Mouse (Mus musculus): ENCODE data around the gene Rfx8.
"Not testable (repeated sequence)": the region's sequence is repeated elsewhere in the genome, so short reads cannot be mapped to it uniquely, and the experiment has no call there.

Gene Rfx8

DNA sequence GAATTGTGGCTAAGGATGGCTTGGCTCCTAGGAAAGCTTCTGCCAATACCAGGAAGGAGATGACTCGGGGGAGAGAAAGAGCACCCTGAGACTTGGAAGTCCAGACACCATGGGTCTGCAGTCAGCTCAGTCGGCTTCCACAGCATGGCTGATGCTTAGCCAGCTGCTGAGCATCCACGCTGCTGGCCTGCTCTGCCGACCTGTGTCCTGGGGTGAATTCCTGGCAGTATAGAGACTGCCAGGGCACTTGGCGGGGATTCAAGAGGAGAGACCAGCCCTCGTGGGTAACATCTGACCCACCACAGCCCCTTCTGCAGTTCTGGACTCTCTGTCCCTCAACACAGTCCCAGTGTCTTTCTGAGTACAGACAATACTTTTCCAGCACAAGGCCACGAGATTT is 26.0 kb downstream of the Rfx8 start:
- intact Hi-C loops (cut with DNase I): no loop called here

DNA sequence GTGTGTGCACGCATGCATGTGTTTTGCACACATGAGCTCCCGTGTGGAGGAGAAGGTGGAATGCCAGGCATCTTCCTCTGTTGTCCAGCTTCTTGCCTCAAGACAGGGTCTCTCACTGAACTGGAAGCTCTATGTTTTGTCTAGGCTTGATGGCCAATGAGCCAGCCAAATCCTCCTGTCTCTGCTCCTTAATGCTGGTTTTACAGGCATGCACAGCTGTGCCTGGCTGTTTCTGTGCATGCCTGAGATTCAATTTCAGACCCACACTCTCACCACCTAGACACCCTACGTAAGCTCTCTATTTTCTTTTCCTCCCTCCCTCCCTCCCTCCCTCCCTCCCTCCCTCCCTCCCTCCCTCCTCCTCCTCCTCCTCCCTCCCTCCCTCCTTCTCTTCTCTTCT is 28.8 kb downstream of the Rfx8 start:
- intact Hi-C loops (cut with DNase I): no loop called here

DNA sequence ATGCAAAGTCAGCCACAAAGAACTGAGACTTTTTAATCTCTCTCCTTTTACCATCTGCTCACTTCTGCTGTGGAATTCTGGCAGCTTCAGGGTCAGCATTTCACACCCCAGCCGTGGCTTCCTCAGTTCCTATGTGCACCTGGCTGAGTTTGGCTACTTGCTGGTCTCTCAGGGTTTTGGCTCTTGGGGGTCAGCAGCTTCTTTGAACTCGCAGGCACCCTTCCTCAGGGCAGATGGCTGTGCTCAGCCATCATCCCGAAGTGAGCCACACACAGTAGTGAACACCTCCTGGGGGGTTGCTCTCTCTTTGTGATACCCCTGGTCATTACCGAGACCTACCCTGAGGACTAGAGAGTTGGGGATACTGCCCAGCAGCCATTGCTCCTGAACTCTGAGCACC is 29.7 kb downstream of the Rfx8 start:
- intact Hi-C loops (cut with DNase I): no loop called here

DNA sequence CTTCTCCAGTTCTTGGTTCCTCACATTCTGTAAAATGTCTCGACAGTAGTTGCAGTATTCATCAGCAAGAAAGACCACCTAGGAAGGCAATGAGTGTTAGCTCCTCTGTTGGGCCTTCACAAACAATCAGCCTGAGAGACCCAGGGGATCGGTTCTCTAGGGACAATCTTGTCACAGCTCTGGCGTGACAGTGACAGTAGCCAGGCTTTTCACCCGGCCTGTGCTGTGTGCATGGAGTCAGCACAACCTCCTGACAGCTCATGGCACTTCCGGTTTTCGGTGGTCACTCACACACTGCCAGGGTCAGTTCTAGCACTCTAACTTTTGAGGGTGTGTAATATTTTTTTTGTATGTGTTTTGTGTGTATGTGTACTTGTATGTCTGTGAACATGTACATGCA is 32.2 kb downstream of the Rfx8 start:
- intact Hi-C loops (cut with DNase I): loop anchor here (5.0 kb wide), 2 partner anchors 74 to 244 kb away; no protein-coding TSS in a partner anchor

DNA sequence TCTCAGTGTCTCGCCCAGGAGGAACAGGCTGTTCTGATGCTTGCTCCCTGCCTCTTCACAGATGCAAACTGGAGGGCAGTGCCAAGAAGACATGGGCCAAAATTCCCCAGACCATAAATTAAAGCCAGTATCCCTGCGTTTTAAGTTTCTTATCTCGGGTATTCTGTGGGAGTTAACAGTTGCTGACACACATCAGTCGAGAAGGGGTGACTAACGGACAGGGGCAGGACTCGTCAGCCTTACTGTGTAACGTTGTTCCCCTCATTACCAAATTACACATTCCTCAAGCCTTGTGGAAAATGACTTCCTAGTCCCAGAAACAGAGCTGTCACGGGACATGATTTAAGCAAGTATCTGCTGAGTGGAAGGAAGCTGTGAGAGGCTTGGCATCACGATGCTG is 33.5 kb downstream of the Rfx8 start:
- intact Hi-C loops (cut with DNase I): loop anchor here (5.0 kb wide), 2 partner anchors 75 to 245 kb away; no protein-coding TSS in a partner anchor

DNA sequence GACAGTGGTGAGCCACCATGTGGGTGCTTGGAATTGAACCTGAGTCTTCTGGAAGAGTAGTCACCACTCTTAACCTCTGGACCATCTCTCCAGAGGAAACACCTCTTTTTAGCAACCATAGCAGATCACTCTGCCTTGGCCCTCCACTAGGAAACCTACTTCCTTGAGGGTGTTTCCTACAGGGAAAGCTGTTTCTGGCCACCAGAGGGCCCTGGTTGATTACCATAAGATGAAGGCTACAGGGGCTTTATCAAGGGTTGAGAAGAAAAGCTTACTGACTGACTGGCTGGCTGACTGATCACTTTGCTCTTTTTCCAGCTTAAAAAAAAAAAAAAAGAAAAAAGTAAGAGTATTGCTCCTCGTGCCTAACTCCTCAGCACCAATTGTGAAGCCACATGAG is 35.0 kb downstream of the Rfx8 start:
- intact Hi-C loops (cut with DNase I): loop anchor here (5.0 kb wide), 2 partner anchors 76 to 246 kb away; no protein-coding TSS in a partner anchor

DNA sequence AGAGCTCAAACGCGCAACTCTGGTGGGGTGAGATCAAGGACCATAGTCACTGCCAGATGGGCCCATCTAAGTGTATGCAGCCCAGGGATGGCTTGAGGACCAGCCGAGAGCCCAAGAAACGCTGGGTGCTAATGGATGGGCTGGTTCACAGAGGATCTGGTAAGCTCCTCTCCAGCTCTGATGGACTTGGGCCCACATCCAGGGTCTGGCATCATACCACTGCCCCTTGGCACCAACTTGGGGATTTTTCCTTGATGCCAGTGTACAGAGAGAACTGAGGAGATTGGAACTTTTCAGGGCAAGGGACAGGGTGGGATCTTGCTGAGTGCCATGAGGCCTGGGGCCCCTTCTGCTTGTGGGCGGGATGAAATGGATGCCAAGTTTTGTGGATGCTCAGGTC is 39.2 kb downstream of the Rfx8 start:
- intact Hi-C loops (cut with DNase I): loop anchor here (5.0 kb wide), 1 partner anchor 301 kb away; no protein-coding TSS in a partner anchor

DNA sequence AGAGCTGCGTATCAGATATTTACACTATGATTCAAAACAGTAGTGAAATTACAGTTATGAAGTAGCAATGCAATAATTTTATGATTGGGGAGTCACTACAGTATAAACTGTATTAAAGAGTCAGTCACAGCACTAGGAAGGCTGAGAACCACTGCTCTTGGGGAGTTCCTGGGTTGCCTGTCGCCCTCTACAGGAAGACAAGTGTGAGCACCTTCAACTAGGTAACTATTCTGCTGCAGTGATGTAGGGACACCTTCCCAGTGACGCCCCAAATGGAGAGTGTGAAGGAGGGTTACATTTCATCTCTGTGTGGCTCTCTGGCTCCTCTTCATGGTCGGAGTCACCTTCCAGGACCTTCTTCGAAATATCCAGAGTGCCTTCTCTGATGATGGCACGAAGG is 40.3 kb downstream of the Rfx8 start:
- intact Hi-C loops (cut with DNase I): loop anchor here (5.0 kb wide), 1 partner anchor 302 kb away; no protein-coding TSS in a partner anchor

DNA sequence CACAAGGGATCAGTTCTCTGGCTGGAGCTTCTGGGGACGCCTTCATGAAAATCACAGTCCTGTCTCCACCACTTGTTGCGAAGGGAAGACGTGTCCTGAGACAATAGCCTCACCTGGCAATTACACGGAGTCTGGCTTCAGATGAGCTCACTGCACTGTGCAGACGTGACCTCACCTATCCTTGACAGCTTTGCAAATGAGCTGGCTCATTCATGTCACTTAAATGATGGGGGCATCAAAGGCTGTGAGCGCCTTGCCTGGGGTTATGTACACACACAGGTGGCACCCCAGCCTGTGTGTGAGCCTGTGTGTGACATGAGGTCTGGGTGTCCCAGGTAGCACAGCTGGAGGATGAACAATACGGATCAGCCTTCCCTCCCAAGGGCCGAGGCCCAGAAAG is 41.9 kb downstream of the Rfx8 start:
- intact Hi-C loops (cut with DNase I): no loop called here

DNA sequence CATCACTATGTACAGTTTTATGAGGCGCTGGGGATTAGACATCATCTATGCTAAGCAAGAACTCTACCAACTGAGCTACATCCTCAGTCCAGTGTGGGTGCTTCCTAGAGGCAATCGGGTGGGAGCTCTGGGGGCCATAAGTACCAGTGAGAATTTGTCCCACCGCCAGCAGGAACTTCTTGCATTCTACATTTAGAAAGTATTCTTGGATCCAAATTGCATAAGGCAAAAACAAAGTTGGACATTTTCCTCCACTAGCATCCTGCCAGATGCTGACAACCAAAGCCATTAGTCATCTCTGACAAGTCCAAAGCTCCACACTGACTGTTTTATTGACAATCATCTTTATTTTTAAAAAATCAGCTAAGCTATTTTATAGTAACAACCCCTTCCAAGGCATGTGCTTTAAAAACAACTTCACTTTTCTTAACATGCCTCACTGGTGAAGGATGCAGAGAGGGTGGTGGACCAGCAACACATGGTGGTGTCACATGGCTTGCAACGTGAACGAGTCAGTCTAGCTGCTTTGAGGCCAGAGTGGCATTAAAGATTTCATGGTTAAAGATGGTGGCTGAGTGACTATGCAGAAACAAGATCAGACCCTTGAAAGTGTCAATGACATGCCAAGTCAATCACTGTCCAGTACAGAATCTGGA is 44.4 kb downstream of the Rfx8 start:
- intact Hi-C loops (cut with DNase I): no loop called here

DNA sequence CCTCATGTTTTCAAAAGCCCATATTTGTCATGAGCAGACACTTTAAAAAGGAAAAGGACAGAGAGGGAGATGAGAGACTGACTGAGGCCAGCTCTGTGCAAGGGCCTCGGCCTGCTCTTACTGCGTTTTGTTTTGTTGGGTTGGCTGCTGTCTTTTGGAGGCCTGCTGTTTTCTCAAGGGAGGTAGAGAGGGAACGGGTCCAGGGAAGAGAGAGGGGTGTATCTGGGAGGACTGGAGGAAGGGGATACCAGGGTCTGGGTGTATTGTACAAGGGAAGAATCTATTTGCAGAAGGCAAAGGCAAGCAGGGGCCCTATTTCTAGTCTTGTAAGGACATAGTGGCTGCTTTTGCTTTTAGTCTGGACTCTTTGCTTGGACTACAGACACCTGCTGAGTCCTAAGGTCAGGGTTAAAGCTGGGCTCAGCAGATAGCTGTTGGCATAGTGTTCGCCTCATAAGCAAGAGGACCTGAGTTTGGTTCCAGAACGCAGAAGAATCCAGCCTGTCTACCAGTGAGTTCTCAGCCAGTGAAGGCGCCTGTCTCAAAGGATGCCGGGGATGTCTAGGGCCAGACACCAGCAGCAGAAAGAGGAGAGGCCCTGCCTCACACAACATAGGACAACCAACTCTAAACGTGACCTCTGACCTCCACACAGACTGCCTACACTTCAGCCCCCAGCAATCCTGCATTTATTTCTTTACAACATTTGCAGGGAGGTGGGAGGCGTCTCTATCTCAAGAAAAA is 48.3 kb downstream of the Rfx8 start:
- intact Hi-C loops (cut with DNase I): no loop called here

DNA sequence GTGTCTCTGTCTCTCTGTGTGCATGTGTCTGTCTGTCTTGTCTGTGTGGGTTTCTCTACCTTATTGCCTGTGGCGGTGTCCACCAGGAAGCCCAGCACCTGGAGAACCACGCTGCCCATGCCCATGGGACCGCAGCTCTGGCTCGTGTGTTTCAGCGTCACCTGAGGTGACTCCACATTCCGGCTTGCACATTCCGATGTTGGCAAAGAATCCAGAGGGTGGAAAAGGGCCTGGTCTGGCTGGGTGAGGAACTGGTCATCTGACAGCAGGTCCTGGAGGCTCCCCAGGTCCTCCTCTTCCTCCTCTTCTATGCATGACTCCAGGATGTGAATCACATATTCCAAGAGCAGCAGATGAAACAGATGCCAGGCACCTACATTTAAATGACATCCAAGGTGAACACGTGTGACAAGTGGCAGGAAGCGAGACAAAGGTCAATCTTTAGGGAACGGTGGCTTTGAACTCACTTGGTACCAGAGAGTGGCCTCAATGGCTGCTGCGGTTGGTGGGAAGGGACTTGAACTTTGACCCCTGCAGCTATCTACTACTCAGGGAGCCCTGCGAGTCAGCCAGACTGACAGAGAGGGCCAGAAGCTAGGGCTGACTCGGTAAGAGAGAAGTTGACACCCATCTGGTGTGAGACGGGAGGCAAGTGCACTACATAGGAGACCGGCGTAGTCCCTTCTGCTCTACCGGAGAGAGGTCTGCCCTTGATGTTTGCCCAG is 50.4 kb downstream of the Rfx8 start:
- intact Hi-C loops (cut with DNase I): no loop called here

DNA sequence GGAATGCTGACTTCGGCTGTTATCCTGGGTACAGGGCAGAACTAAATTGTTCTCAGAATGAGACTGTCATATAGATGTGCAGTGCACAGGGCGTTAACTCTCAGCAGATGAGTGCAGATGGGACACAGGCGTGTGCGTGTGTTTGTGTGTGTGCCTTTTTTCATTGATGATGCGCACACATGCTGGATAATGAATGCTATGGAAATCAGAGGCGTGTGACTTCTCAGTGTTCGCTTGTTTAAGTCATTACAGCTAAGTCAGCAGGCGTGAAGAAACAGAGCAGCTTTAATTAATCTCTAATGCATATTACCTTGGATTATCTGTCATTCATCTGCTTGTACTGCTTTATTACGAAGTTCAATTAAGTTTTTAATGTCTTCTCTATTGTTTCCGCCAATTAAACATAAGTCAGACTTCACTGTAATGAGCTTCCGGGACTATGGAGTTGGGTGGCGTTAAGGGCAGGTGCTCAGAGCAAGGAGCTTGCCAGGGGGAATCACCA is 54.0 kb downstream of the Rfx8 start:
- intact Hi-C loops (cut with DNase I): no loop called here

DNA sequence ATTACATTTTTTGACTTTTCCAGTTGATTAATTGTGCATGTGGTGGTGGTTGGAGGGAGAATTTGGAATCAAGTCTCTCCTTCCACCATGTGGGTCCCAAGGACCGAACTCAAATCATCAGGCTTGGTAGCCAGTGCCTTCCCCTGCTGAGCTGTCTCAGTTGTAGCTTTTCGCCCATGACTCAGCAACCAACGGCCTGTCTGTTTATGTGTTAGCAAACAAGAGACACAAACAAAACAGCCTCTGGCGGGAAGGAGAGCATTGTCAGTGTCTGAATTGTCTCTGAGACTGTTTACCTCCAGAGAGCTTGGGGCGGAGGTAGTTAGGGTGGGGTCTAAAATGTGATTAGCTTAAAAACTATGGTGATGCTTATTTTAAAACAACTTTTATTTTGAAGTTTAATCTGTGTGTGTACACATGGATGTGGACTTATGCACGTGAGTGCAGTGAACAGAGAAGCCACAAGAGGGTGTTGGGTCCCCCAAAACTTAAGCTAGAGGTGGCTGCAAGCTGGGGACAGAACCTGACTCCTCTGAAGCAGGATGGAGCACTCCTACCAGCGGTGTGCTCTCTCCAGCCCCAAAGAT is 56.7 kb downstream of the Rfx8 start:
- intact Hi-C loops (cut with DNase I): no loop called here

DNA sequence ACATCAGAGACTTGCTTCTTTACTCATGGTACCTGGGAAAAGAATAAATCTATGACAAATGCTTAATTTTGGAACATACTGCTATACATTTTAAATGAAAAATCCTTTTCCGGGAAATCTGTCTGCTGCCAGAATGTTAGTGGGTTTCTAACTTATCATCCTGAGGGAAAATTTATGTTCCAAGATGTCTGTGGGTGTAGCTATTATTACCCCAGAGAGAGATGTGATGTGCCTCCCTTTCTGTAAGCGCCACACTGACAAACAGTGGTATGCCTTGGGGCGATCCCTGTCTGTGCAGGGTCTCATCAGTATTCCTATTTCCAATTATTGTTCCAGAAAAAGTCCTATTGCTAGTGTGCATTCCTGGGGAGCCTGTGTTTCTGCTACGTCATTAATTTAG is 57.7 kb downstream of the Rfx8 start:
- intact Hi-C loops (cut with DNase I): no loop called here

DNA sequence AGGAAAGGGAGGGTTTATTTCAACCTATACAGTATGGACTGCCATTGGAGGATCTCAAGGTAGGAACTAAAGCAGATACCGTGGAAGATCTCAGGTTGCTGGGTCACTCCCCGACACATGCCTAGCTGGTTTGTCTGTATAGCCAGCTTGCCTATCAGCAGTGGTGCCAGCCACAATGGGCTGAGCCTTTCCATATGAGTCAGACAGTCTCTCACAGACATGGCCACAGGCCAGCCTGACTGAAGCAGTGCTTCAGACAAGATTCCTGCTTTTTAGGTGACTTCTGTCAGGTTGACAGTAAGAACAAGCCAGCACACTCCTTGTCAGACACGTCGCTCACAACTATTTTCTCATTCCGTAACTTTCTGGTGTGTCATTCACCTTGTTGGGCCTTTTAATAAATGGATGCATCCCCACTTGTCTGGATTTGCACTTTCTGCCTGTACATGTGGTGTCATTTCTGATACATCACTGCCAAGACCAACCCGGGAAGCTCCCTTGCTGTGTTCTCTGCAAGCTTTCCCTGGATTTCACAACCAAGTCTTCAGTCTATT is 63.7 kb downstream of the Rfx8 start:
- intact Hi-C loops (cut with DNase I): no loop called here

DNA sequence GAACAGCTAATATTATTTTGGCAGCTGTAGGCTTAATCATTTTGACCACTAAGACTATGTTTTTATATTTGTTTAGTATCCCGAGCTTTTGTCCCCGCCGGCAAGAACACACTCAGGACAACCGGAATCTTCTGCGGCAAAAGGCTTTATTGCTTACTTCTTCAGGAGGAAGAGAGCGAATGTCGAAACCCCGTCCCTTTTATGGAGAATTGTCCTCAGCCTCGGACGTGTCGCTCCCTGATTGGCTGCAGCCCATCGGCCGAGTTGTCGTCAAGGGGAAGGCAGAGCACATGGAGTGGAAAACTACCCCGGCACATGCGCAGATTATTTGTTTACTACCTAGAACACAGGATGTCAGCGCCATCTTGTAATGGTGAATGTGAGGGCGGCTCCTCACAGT is 65.9 kb downstream of the Rfx8 start:
- intact Hi-C loops (cut with DNase I): not testable (repeated sequence)

DNA sequence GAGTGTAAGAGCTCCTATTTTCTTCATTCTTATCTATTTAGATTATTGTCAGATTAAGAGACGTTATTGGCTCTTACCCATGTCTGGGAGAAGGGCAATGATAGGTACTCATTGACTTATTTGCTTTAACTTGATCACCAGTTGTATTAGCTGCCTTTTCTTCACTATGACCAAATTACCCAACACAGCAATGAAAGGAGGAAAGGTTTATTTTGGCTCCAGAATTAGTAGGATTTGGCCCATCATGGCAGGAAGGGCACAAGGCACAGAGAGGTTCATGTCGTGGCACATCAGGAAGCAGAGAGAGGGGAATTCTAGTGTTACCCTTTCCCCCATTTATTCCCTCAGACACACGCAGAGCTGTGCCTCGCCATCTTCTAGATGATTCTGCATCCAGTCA is 67.8 kb downstream of the Rfx8 start:
- intact Hi-C loops (cut with DNase I): no loop called here

DNA sequence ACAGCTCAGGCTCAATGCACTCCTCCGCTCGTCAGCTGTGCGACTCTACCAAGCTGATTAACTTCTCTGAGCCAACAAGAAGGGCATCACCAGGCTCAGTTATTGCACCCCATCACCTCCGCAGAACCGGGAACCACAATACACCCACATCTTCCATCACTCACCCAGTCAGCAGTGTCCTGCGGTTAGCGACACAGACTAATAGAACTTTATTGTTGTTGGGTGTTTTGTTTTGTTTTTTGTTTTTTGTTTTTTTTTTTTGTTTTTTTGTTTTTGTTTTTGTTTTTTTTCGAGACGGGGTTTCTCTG is 69.6 kb downstream of the Rfx8 start, which contains the start of gene Creg2:
Gene Creg2 (minus strand): TSS at position 234 of the 308 bp plus-strand sequence.
- intact Hi-C loops (cut with DNase I): no loop called here

DNA sequence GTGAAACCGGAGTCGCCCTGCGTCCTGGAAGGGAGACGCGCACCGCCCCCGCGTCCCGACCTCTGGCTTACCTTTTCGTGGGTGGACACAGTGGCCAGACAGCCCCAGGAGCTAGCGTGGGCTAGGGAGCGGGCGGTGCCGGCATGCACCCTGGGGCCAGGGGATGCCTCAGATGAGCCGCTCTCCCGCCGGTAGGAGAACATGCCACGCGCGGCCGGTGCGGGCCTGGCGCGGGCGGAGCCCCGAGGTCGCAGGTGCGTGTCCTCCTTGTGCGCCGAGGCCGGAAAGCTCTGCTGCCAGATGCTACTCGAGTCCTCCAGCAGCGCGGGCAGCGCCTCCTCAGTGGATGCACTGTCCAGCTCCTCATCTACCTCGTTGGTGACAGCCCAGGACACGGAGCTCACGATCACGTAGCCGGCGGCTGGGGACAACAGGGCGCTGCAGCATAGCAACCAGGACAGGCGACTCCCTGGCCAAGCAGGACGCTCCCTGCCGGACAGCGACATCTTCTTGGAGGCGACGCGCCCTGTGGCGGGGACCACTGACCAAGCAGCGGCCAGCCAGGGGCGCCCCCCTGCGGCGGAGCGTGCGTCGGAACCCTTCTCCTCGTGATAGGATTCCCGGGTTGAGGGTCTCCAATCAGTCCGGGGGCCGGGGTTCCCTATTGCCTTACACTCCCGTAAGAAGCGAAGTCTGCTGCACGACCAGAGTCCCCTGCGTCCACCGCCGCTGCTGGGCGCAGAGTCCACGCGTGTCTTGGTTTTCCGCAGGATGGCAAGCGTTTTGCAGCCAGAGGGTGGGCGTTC is 70.2 kb downstream of the Rfx8 start:
- intact Hi-C loops (cut with DNase I): no loop called here

Data from adrenal gland (tissue).